Mouse (Mus musculus): ENCODE data around the gene Stx18. TPM values are rescaled to one million over a fixed set of nuclear protein-coding genes. Genes with fewer than 3 reads are reported as not detected.

The Stx18 gene
- polyA plus RNA-seq, 1 experiment from 2014 or later = 22.4 TPM

DNA sequence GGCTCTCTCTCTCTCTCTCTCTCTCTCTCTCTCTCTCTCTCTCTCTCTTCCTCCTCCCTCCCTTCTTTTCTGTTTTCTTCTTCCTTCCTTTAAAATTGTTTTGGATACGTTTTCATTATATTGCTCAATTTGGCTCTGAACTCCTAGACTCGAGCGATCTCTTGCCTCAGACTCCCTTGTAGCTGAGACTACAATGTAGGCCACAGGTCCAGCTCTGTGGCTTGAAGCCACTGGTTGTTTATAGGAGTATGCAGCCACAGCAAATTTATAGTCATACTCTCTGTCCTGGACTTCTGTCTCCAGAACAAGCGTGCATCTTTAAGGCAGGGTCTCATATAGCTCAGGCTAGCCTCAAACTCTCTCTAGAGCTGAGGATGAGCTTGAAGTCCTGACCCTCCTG is 29.5 kb upstream of the Stx18 start:
- Histone ChIP-seq H3K27me3 (replicated peaks; ENCODE audit: control insufficient read depth, insufficient read depth, low read length) (no peaks in the 10 kb centered on the region), H3K4me1 (replicated peaks; ENCODE audit: control insufficient read depth, insufficient read depth, low read length) (no peaks in the 10 kb centered on the region), H3K27ac (ENCODE audit: low read depth, low read length) (no peak overlapping the region), H3K9ac (ENCODE audit: low read depth, low read length) (no peak overlapping the region), H3K4me3 (ENCODE audit: low read depth, low read length) (no peak overlapping the region), H3K9me3 (ENCODE audit: control insufficient read depth) (no peaks in the 10 kb centered on the region), H3K36me3 (ENCODE audit: control insufficient read depth, insufficient read depth) (no peaks in the 10 kb centered on the region), H3K4me2 (replicated peaks; ENCODE audit: low read depth) (no peak overlapping the region)
- no peak for ATAC-seq
- TF ChIP-seq CTCF (IDR thresholded peaks at IDR 0.05; ENCODE audit: low read depth) = no peak
- 79% methylated on average over 4 of the region's 4 CpGs for WGBS

DNA sequence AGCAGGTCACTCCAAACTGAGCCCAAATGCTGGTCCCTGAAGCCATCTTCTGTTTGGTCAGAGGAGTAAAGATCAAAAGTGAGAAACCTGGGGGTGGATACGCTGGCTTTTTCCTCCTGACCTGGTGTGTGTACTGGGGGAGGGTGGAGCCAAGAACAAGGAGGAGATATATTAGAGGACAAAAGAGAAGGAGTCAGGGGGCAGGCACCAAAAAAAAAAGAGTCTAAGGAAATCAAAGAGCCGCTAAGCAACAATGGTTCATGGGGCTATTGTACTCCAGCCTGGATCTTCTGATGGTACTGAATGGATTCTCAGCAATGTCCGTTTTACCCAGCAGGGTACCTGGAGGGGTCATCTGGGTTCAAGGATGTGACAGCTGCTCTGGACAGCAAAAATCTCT is 23.6 kb upstream of the Stx18 start:
- H3K4me3 ChIP-seq (ENCODE audit: low read depth, low read length) = no peak overlapping the region
- H3K9me3 ChIP-seq (ENCODE audit: control insufficient read depth) = no peaks in the 10 kb centered on the region
- no peaks in the 10 kb centered on the region for H3K4me1 ChIP-seq (replicated peaks; ENCODE audit: control insufficient read depth, insufficient read depth, low read length)
- H3K4me2 ChIP-seq (replicated peaks; ENCODE audit: low read depth) = no peak overlapping the region
- no peaks in the 10 kb centered on the region for H3K36me3 ChIP-seq (ENCODE audit: control insufficient read depth, insufficient read depth)
- H3K9ac ChIP-seq (ENCODE audit: low read depth, low read length) = no peak overlapping the region
- WGBS = 62% methylated on average over 3 of the region's 3 CpGs
- no peak for TF ChIP-seq CTCF (IDR thresholded peaks at IDR 0.05; ENCODE audit: low read depth)
- no peak overlapping the region for H3K27ac ChIP-seq (ENCODE audit: low read depth, low read length)
- no peak for ATAC-seq
- no peaks in the 10 kb centered on the region for H3K27me3 ChIP-seq (replicated peaks; ENCODE audit: control insufficient read depth, insufficient read depth, low read length)

DNA sequence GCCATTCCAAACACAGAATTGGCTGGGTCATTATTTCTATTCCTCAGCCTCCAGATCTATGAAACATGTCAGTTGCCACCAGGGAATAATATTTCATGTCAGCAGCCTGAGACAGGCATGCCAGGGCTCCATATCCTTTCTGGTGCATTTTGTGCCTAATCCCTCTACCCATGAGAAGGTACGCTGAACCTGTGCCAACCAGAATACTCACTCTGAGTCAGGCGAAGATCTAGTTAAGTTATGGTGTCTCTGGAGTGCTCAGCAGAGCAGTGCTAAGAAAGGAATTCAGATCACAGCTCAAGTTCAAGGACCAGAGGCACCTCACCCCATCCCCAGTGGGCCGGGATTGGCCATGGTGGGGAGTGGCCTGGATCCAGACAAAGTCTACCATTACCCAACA is 21.6 kb upstream of the Stx18 start:
- no peaks in the 10 kb centered on the region for H3K36me3 ChIP-seq (ENCODE audit: control insufficient read depth, insufficient read depth)
- no peak overlapping the region for H3K4me3 ChIP-seq (ENCODE audit: low read depth, low read length)
- ATAC-seq = no peak
- WGBS = 80% methylated on average over 3 of the region's 3 CpGs
- no peaks in the 10 kb centered on the region for H3K9me3 ChIP-seq (ENCODE audit: control insufficient read depth)
- H3K27me3 ChIP-seq (replicated peaks; ENCODE audit: control insufficient read depth, insufficient read depth, low read length) = no peaks in the 10 kb centered on the region
- no peak overlapping the region for H3K4me2 ChIP-seq (replicated peaks; ENCODE audit: low read depth)
- no peak for TF ChIP-seq CTCF (IDR thresholded peaks at IDR 0.05; ENCODE audit: low read depth)
- no peak overlapping the region for H3K27ac ChIP-seq (ENCODE audit: low read depth, low read length)
- no peaks in the 10 kb centered on the region for H3K4me1 ChIP-seq (replicated peaks; ENCODE audit: control insufficient read depth, insufficient read depth, low read length)
- H3K9ac ChIP-seq (ENCODE audit: low read depth, low read length) = no peak overlapping the region

DNA sequence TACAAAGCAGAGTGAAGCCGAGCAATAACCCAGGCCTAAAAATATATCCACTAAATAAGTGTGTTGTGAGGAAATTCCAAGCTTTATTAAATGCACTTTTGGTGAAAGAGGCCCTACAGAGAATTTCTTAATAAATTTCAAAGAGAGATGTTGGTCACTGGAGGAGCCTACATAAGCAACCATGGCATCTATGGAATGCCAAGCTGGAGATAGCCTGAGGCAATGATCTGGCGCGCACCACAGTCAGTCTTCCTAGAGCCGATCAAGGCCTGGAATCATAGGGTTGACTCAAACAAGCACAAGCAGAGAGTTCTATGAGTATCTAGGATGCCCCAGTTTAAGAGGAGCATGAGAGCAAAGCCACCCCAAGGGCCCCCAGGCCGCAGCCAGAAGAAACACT is 10.9 kb upstream of the Stx18 start:
- no peaks in the 10 kb centered on the region for H3K4me1 ChIP-seq (replicated peaks; ENCODE audit: control insufficient read depth, insufficient read depth, low read length)
- 76% methylated on average over 5 of the region's 5 CpGs for WGBS
- TF ChIP-seq CTCF (IDR thresholded peaks at IDR 0.05; ENCODE audit: low read depth) = no peak

DNA sequence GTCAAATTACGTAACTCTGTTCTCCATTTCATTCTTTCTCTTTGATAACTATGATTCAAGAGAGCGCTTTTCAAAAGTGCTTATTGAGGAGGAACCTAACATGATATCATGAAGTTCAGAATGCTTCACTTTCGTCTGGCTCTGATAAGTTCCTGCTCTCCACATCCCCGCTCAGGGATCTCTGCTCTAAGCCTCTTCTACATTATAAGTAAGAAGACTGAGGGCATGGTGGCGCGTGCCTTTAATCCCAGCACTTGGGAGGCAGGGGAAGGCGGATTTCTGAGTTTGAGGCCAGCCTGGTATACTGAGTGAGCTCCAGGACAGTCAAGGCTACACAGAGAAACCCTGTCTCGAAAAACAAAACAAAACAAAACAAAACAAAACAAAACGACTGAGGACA is 268 bp upstream of the Stx18 start:
- H3K4me3 ChIP-seq (ENCODE audit: low read depth, low read length) = peak overlapping the region; percentile 99
- no peaks in the 10 kb centered on the region for H3K9me3 ChIP-seq (ENCODE audit: control insufficient read depth)
- H3K4me2 ChIP-seq (replicated peaks; ENCODE audit: low read depth) = peak overlapping the region; percentile 87
- no peak for TF ChIP-seq CTCF (IDR thresholded peaks at IDR 0.05; ENCODE audit: low read depth)
- ATAC-seq = no peak
- no peak overlapping the region for H3K27ac ChIP-seq (ENCODE audit: low read depth, low read length)
- H3K27me3 ChIP-seq (replicated peaks; ENCODE audit: control insufficient read depth, insufficient read depth, low read length) = no peaks in the 10 kb centered on the region
- H3K9ac ChIP-seq (ENCODE audit: low read depth, low read length) = peak overlapping the region; percentile 91
- 19% methylated on average over 9 of the region's 9 CpGs for WGBS
- H3K36me3 ChIP-seq (ENCODE audit: control insufficient read depth, insufficient read depth) = peaks cover 4% of the 10 kb centered on the region; the same call in 1 of the 2 replicates
- no peaks in the 10 kb centered on the region for H3K4me1 ChIP-seq (replicated peaks; ENCODE audit: control insufficient read depth, insufficient read depth, low read length)

More for the DNA sequence above, 10.9 kb upstream of the Stx18 start:
- Histone ChIP-seq H3K27me3 (replicated peaks; ENCODE audit: control insufficient read depth, insufficient read depth, low read length) (no peaks in the 10 kb centered on the region), H3K4me3 (ENCODE audit: low read depth, low read length) (no peak overlapping the region), H3K4me2 (replicated peaks; ENCODE audit: low read depth) (no peak overlapping the region), H3K27ac (ENCODE audit: low read depth, low read length) (no peak overlapping the region), H3K9ac (ENCODE audit: low read depth, low read length) (no peak overlapping the region), H3K36me3 (ENCODE audit: control insufficient read depth, insufficient read depth) (no peaks in the 10 kb centered on the region), H3K9me3 (ENCODE audit: control insufficient read depth) (no peaks in the 10 kb centered on the region)
- no peak for ATAC-seq

DNA sequence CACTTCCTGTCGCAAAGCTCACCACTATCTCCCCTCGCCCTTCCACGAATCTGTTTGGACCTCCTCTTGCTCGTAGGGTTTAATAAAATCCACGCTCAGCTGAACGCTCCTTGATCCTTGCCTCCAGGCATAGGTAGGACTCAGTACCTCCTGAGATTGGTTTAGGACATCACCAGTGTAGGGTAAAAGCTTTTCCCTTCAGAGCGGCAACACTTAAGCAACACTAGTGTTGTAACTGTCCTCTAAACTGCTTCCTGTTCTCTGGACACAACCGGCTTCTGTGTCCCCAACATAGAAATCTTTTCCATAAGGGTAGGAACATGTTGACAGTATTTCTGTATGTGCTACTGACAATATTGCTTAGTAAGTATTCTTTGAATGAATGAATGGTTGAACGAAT is 1.3 kb downstream of the Stx18 start:
- Histone ChIP-seq H3K27me3 (replicated peaks; ENCODE audit: control insufficient read depth, insufficient read depth, low read length) (no peaks in the 10 kb centered on the region), H3K36me3 (ENCODE audit: control insufficient read depth, insufficient read depth) (peaks cover 4% of the 10 kb centered on the region; the same call in 1 of the 2 replicates), H3K9me3 (ENCODE audit: control insufficient read depth) (no peaks in the 10 kb centered on the region), H3K4me1 (replicated peaks; ENCODE audit: control insufficient read depth, insufficient read depth, low read length) (no peaks in the 10 kb centered on the region), H3K27ac (ENCODE audit: low read depth, low read length) (0 out of 2 replicates have a peak overlapping the region, but pooled peaks have one; percentile 60), H3K4me2 (replicated peaks; ENCODE audit: low read depth) (peak overlapping the region; percentile 87), H3K9ac (ENCODE audit: low read depth, low read length) (peak overlapping the region; percentile 91), H3K4me3 (ENCODE audit: low read depth, low read length) (peak overlapping the region; percentile 99)
- 22% methylated on average over 9 of the region's 9 CpGs for WGBS
- TF ChIP-seq CTCF (IDR thresholded peaks at IDR 0.05; ENCODE audit: low read depth) = no peak
- ATAC-seq = no peak

DNA sequence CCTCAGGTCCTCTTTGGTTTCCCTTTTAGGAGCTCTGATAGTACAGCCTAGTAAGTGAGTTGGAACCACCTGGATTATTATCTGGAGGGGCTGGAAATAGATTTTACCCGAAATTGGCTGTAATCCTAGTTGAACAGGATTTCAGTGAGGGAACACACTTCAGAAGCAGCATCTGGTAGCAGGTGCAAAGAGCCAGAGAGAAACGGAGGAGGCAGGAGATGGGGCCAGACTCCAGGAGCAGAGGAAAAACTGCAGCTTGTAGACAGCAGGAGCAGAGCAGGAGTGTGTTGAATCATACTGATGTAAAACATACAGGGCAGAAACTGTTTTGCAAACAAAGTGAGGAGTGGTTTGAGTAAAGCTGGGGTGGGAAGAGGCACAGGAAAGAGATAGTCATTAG is 6.4 kb downstream of the Stx18 start:
- WGBS = 67% methylated on average over 2 of the region's 2 CpGs
- no peak for ATAC-seq
- Histone ChIP-seq H3K4me3 (ENCODE audit: low read depth, low read length) (no peak overlapping the region), H3K4me1 (replicated peaks; ENCODE audit: control insufficient read depth, insufficient read depth, low read length) (no peaks in the 10 kb centered on the region), H3K27me3 (replicated peaks; ENCODE audit: control insufficient read depth, insufficient read depth, low read length) (no peaks in the 10 kb centered on the region), H3K9ac (ENCODE audit: low read depth, low read length) (no peak overlapping the region), H3K27ac (ENCODE audit: low read depth, low read length) (no peak overlapping the region), H3K9me3 (ENCODE audit: control insufficient read depth) (no peaks in the 10 kb centered on the region), H3K4me2 (replicated peaks; ENCODE audit: low read depth) (no peak overlapping the region), H3K36me3 (ENCODE audit: control insufficient read depth, insufficient read depth) (peaks cover 4% of the 10 kb centered on the region; the same call in 1 of the 2 replicates)
- TF ChIP-seq CTCF (IDR thresholded peaks at IDR 0.05; ENCODE audit: low read depth) = no peak
